Mouse (Mus musculus) heart, postnatal 0 days (tissue): ENCODE results near the gene Ankmy2.

ENCODE experiments used
- CTCF ChIP-seq: IDR thresholded peaks from 2 replicates; pipeline ENCODE4 v1.5.1; 2016; ENCODE audit warnings: antibody characterized with exemption, control low read depth, low read depth
- EP300 ChIP-seq: IDR thresholded peaks from 2 replicates; pipeline ENCODE4 v1.6.1; 2016; ENCODE audit warnings: antibody characterized with exemption, low read depth

- TF ChIP-seq CTCF (no peak), EP300 (no peak)
Observed at GRCm38 (mm10) chr12:36210096-36210495, 53.2 kb downstream of the Ankmy2 start.
